Mouse (Mus musculus): ENCODE data around the gene Rnf126.
"Not testable (repeated sequence)": the region's sequence is repeated elsewhere in the genome, so short reads cannot be mapped to it uniquely, and the experiment has no call there.

Gene Rnf126

GRCm38 (mm10) chr10:79765228-79765745, 1.5 kb downstream of the Rnf126 start:
- no peak for DNase-seq

- DNase-seq: peak; percentile 18
These were observed 2.5 kb downstream of the Rnf126 start for GRCm38 (mm10) chr10:79764234-79764633.

GRCm38 (mm10) chr10:79762875-79763274, 3.9 kb downstream of the Rnf126 start:
- DNase-seq: no peak

GRCm38 (mm10) chr10:79760603-79761143, 6.1 kb downstream of the Rnf126 start:
- no peak for DNase-seq

GRCm38 (mm10) chr10:79759675-79760074, 7.1 kb downstream of the Rnf126 start:
- not testable (repeated sequence) for DNase-seq

GRCm38 (mm10) chr10:79756660-79757059, 10.1 kb downstream of the Rnf126 start:
- peak; percentile 13 for DNase-seq

- no peak for DNase-seq
These were observed 10.9 kb downstream of the Rnf126 start for GRCm38 (mm10) chr10:79755854-79756253.

- peak; percentile 90 for DNase-seq
These were observed 11.8 kb downstream of the Rnf126 start, which contains the start of gene Fgf22 for GRCm38 (mm10) chr10:79754856-79755516. Fgf22 (plus strand) TSS chr10:79755076.

- no peak for DNase-seq
These were observed 18.3 kb downstream of the Rnf126 start for GRCm38 (mm10) chr10:79748496-79748895.

GRCm38 (mm10) chr10:79746774-79747151, 20.0 kb downstream of the Rnf126 start:
- DNase-seq: no peak

GRCm38 (mm10) chr10:79745898-79746773, 20.6 kb downstream of the Rnf126 start, which contains the start of gene Polrmt:
Polrmt (minus strand) TSS chr10:79746581.
- DNase-seq: peak; percentile 97

- no peak for DNase-seq
These were observed 21.3 kb downstream of the Rnf126 start for GRCm38 (mm10) chr10:79745411-79745810.

GRCm38 (mm10) chr10:79743650-79744365, 22.9 kb downstream of the Rnf126 start:
- no peak for DNase-seq

- DNase-seq: no peak
These were observed 23.6 kb downstream of the Rnf126 start for GRCm38 (mm10) chr10:79743161-79743560.

- no peak for DNase-seq
These were observed 25.9 kb downstream of the Rnf126 start for GRCm38 (mm10) chr10:79740863-79741262.

GRCm38 (mm10) chr10:79739234-79739633, 27.5 kb downstream of the Rnf126 start:
- DNase-seq: no peak

GRCm38 (mm10) chr10:79738259-79738658, 28.5 kb downstream of the Rnf126 start:
- peak; percentile 45 for DNase-seq

GRCm38 (mm10) chr10:79736706-79737105, 30.0 kb downstream of the Rnf126 start:
- peak; percentile 52 for DNase-seq

- no peak for DNase-seq
These were observed 31.4 kb downstream of the Rnf126 start for GRCm38 (mm10) chr10:79735361-79735760.

GRCm38 (mm10) chr10:79733847-79734246, 32.9 kb downstream of the Rnf126 start:
- no peak for DNase-seq

GRCm38 (mm10) chr10:79732500-79732899, 34.3 kb downstream of the Rnf126 start:
- peak; percentile 51 for DNase-seq

- DNase-seq: peak; percentile 48
These were observed 37.3 kb downstream of the Rnf126 start for GRCm38 (mm10) chr10:79729357-79729965.

Data from kidney, postnatal 10 days (tissue).